Mouse (Mus musculus): Measurements from ENCODE around the gene Bdp1. TPM values are rescaled to one million over a fixed set of nuclear protein-coding genes. Genes with fewer than 3 reads are reported as not detected.
"Not testable (repeated sequence)": the region's sequence is repeated elsewhere in the genome, so short reads cannot be mapped to it uniquely, and the experiment has no call there.

The Bdp1 gene
- polyA plus RNA-seq (2012; rRNA removed): 15.8 and 16.0 TPM in 2 replicates

DNA sequence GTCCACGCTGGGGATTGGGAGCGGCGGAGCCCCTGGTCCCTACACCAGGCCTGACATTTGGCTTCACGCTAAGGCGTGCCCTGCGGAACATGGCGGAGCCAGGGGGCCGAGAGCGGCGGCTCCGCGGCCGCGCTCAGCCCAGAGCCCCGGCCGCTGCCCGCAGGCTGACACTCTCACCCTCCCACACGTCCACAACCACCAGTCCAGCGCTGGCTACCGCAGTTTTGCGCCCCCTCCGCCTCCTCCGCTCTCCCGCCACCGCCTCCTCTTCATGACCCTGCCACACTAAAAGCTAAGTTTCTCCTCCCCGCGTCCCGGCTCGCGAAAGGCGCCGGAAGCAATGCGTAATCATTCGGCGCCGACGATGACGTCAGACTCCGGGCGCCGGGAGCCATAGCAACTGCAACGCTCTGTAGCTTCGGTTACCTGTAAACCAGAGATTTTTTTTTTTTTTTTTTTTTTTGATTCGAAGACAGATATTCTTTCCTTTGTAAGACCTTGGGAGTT is at the start of gene Bdp1:
Gene Bdp1, minus strand, starts transcription at position 323 of the 507 bp plus-strand sequence.
- DNase-seq (ENCODE audit: extremely low spot score in 1 of 2, low spot score in 1 of 2): peak; percentile 83 to 97

GRCm38 (mm10) chr13:100152659-100153058 is 48.8 kb upstream of the Bdp1 start:
- DNase-seq (ENCODE audit: extremely low spot score in 1 of 2, low spot score in 1 of 2): no peak

- DNase-seq (ENCODE audit: extremely low spot score in 1 of 2, low spot score in 1 of 2): no peak
Measured at GRCm38 (mm10) chr13:100141646-100142314, 37.9 kb upstream of the Bdp1 start.

DNA sequence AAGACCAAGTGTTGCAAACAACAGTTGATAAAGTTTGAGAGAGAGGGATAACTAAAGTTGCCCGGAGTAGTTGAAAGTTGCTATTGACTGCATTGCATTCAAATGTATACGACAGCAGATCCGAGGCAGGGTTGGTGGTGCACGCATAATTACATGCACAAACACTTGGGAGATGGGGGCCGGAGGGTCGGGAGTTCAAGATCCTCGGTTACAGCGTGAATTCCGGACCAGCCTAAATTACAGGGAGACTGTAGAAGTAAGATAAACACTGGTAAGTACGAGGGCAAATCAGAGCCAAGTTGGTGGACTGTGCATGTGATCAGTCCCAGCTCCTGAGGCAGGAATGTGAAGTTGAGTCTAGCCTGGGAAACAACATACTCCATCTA is 21.4 kb upstream of the Bdp1 start:
- DNase-seq (ENCODE audit: extremely low spot score in 1 of 2, low spot score in 1 of 2): no peak

GRCm38 (mm10) chr13:100124423-100125257 is 20.8 kb upstream of the Bdp1 start, which contains the start of gene Smn1:
Gene Smn1 (plus strand): TSS chr13:100124852.
- DNase-seq (ENCODE audit: extremely low spot score in 1 of 2, low spot score in 1 of 2): peak; percentile 92 to 99

GRCm38 (mm10) chr13:100123970-100124369 is 20.1 kb upstream of the Bdp1 start:
- DNase-seq (ENCODE audit: extremely low spot score in 1 of 2, low spot score in 1 of 2): no peak

- DNase-seq (ENCODE audit: extremely low spot score in 1 of 2, low spot score in 1 of 2): peak in 1 of 2 experiments; percentile 55
Measured at GRCm38 (mm10) chr13:100112218-100112972, 8.5 kb upstream of the Bdp1 start.

GRCm38 (mm10) chr13:100107652-100108472 is 4.0 kb upstream of the Bdp1 start, which contains the start of gene Serf1:
Gene Serf1 (plus strand): TSS chr13:100108012.
- DNase-seq (ENCODE audit: extremely low spot score in 1 of 2, low spot score in 1 of 2): peak; percentile 37 to 80

GRCm38 (mm10) chr13:100103052-100103658 is 715 bp downstream of the Bdp1 start:
- no peak for DNase-seq (ENCODE audit: extremely low spot score in 1 of 2, low spot score in 1 of 2)

DNA sequence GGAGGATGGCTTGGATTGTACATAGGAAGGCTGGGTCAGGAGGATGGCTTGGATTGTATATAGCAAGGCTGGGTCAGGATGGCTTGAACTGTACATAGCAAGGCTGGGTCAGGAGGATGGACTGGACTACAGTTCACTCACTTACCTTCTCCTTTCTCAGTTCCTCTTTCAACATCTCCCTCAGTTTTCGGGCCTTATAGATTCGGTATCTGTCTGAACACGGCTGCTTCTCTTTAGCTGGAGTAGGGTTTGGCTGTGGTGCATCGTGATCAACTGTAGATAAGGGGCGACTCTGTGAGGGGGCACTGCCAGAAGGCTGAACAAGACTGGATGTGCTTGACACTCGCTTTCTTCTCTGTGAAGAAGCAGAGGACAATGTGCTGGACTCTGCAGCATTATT is 5.1 kb downstream of the Bdp1 start:
- DNase-seq (ENCODE audit: extremely low spot score in 1 of 2, low spot score in 1 of 2): no peak

DNA sequence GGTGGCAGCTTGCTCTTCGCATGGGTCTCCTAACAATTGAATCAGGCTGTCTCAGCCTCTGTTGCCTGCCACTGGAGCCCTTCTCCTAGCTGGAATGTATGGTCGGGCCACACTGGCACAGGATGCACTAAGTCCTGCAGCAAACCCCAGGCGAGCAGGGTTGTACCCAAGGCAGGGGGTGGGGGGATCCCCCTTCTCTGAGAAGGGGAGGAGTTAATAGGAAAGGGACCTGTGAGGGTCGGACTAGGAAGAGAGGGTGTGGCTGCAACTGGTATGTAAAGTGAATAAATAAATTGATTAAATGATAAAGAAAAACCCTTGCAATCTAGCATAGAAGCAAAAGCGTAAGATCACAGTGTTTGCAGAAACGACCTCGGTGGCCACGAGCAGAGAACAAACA is 32.4 kb downstream of the Bdp1 start:
- no peak for DNase-seq (ENCODE audit: extremely low spot score in 1 of 2, low spot score in 1 of 2)

- DNase-seq (ENCODE audit: extremely low spot score in 1 of 2, low spot score in 1 of 2): no peak
Measured at GRCm38 (mm10) chr13:100067821-100068220, 36.0 kb downstream of the Bdp1 start.

DNA sequence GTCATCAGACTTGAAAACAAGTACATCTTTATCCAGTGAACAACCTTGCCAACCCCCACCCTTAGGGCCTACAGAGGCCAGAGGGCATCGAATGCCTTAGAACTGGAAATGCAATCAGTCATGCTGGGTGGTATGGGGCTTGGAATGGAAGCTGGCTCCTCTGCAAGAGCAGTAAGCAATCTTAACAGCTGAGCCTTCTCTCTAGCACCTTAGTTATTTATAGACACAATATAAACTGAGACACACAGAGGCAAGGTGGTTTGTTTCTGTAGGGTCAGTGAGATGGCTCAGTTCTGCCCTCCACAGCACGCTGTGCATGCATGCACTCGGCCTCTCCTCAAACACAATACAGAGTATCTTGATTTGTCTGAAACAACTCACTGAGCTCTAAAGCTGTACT is 39.9 kb downstream of the Bdp1 start:
- DNase-seq (ENCODE audit: extremely low spot score in 1 of 2, low spot score in 1 of 2): no peak

GRCm38 (mm10) chr13:100057738-100058137 is 46.1 kb downstream of the Bdp1 start:
- not testable (repeated sequence) for DNase-seq (ENCODE audit: extremely low spot score in 1 of 2, low spot score in 1 of 2)

DNA sequence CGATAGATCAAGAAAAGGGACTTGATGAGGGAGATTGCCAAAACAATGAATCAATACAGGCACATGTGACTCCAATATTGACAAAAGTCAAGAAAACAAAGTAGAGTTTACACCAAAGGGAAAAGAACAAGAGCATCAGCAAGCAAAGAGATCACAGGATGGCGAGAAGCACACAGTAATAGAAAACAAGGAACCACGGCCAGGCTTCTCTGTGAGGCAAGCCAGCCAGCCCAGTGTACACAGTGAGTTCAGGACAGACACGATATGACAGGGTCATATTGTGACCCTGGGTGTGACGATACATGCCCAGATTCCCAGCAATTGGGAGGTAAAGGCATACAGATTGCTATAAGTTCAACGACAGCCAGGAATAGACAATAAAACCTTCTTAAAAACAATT is 77.9 kb downstream of the Bdp1 start:
- no peak for DNase-seq (ENCODE audit: extremely low spot score in 1 of 2, low spot score in 1 of 2)

DNA sequence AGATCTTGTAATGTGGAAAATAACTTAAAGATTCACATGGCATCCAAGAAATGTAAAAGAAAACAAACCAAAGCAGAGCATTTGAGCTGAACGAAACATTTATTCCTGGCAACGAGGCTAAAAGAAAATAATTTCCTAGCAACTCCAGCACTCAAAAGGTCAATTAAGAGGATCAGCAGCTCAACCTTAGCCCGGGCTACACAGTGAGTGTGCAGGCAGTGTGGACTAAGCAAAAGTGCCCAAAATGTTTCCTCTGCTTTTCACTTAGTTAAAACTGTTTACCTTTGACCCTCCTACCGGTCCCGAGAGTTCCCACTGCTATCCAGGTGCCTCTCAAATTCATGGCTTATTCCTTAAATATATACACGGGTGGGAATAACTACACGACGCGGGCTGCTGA is 87.0 kb downstream of the Bdp1 start:
- DNase-seq (ENCODE audit: extremely low spot score in 1 of 2, low spot score in 1 of 2): no peak

- no peak for DNase-seq (ENCODE audit: extremely low spot score in 1 of 2, low spot score in 1 of 2)
Measured at GRCm38 (mm10) chr13:100015937-100016336, 87.9 kb downstream of the Bdp1 start.

DNA sequence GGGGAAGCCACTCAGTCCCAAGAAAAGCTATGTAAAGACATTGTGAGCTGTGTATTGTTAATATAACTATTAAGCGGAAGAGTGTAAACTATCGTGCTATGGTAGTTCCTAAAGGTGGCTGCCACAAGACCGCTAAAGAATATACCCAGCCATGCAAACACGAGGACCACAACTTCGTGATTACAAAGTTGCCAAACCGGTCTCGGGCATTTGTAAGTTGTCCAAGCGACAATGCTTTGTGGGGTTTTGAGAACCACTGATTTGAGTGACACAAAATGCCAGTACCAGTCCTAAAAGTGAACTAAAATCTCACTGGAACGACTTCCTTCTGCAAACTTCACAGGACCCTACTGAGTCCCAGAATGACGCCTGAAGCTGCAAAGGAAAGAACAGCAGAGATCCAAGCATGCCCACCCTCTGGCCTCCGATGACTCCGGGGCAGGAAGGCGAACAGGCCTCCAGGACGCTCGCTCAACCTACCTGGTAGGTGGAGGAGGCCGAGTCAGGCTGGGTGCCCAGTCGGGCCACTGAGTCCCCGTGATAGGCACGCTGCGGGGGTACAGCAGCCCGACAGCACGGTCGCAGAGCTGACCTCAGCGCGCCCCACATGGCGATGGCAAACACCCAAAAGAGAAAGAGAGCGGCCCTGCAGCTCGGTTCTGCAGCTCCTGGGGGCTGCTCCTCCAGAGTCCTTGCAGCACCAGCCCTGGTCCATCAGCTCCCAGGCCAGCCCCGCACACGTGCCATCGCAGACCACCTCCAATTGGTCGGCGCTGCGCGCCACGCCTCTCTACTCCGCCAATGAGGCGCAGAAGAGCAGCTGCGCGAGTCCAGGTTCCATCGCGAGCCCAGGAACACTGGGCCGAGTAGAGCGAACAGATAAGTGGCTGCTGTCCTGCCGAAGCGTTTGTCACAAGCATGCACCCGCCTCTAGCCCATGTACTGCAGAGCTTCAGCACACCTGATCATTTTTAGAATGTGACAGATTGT is 88.7 kb downstream of the Bdp1 start, which contains the start of gene Mccc2:
Gene Mccc2, minus strand, starts transcription at position 734 of the 990 bp plus-strand sequence.
- DNase-seq (ENCODE audit: extremely low spot score in 1 of 2, low spot score in 1 of 2): peak; percentile 65 to 81

Data from frontal cortex, adult 2 months (tissue).